Mouse (Mus musculus) heart, adult 2 months (tissue): ENCODE data around the gene Ano1.

Experiments used
- CTCF ChIP-seq: fragments of 200-600 bp; IDR thresholded peaks from 2 replicates; pipeline ENCODE4 v1.8.1; 2022; ENCODE audit warnings: antibody characterized with exemption, mild to moderate bottlenecking, moderate library complexity
- EP300 ChIP-seq: fragments of 200-500 bp; IDR thresholded peaks from 2 replicates; pipeline ENCODE4 v1.6.1; 2011; ENCODE audit warnings: low read depth, low read length, control low read depth; ENCODE audit not compliant: insufficient read depth
- POLR2A ChIP-seq: fragments of 200-500 bp; IDR thresholded peaks from 2 replicates; pipeline ENCODE4 v1.6.1; 2011; ENCODE audit warnings: mild to moderate bottlenecking, low read depth, low read length, control low read depth; ENCODE audit not compliant: insufficient read depth

DNA sequence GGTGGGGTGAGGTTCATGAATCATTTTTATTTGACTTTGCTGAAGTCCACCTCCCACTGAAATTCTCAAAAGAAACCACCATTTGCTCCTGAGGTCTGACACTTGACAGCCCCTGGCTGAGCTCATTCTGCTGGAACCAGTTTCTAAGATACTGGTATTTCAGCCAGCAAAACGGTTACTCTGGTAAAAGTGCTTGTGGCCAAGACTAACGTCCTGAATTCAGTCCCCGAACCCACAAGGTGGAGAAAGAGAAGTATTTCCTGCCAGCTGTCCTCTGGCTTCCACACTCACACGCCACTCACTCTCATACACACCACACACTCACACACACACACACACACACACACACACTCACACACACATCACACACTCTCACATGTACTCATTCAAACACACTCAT, 26.0 kb upstream of the Ano1 start:
- no peak for TF ChIP-seq CTCF
- no peak for TF ChIP-seq POLR2A
- no peak for TF ChIP-seq EP300
